Mouse (Mus musculus) gastrocnemius, adult 8-10 months (tissue): ENCODE results near the gene Chchd10. TPM values are rescaled to one million over a fixed set of nuclear protein-coding genes. Genes with fewer than 3 reads are reported as not detected.
A peak's percentile ranks its signal among the peaks of the same experiment; 100 is the strongest.

ENCODE experiments used
- DNase-seq, 2 experiments: peaks; one replicate each; pipeline ENCODE4 v3.0.0; 2022; ENCODE audit warnings: low spot score in 2 of 2
- total RNA-seq, 4 experiments: library from RNA; stranded (reverse); gene quantifications; 2 replicates each; pipeline ENCODE4 v1.2.4; 2022

Gene Chchd10
- total RNA-seq, 4 experiments from 2014 or later = 1,130 to 1,571 (median 1,273) TPM

- DNase-seq = no peak
Measured at GRCm38 (mm10) chr10:75924324-75924723, 8.6 kb upstream of the Chchd10 start.

- no peak for DNase-seq
Measured at GRCm38 (mm10) chr10:75926396-75926795, 6.5 kb upstream of the Chchd10 start.

- DNase-seq = no peak
Measured at GRCm38 (mm10) chr10:75930304-75930703, 2.6 kb upstream of the Chchd10 start.

- DNase-seq = no peak
Measured at GRCm38 (mm10) chr10:75931311-75931710, 1.6 kb upstream of the Chchd10 start.

- DNase-seq = no peak
Measured at GRCm38 (mm10) chr10:75932081-75932678, 750 bp upstream of the Chchd10 start.

- no peak for DNase-seq
Measured at GRCm38 (mm10) chr10:75934991-75935390, 2.1 kb downstream of the Chchd10 start.

- peak; percentile 57 to 69 for DNase-seq
Measured at GRCm38 (mm10) chr10:75935680-75936541, 3.0 kb downstream of the Chchd10 start, which contains the start of gene Mmp11. TSS of gene Mmp11 (minus strand) at chr10:75936496.

- no peak for DNase-seq
Measured at GRCm38 (mm10) chr10:75936909-75937667, 4.2 kb downstream of the Chchd10 start.

GRCm38 (mm10) chr10:75937851-75938643 lies 5.1 kb downstream of the Chchd10 start:
- no peak for DNase-seq

- no peak for DNase-seq
Measured at GRCm38 (mm10) chr10:75939481-75940234, 6.7 kb downstream of the Chchd10 start.

GRCm38 (mm10) chr10:75940520-75940919 lies 7.6 kb downstream of the Chchd10 start, which contains the start of gene Gm867:
TSS of gene Gm867 (minus strand) at chr10:75940672.
- no peak for DNase-seq

GRCm38 (mm10) chr10:75941042-75941824 lies 8.3 kb downstream of the Chchd10 start:
- DNase-seq = no peak

- no peak for DNase-seq
Measured at GRCm38 (mm10) chr10:75942736-75943477, 10.0 kb downstream of the Chchd10 start, which contains the start of gene Vpreb3. TSS of gene Vpreb3 (plus strand) at chr10:75943057.

- DNase-seq = no peak
Measured at GRCm38 (mm10) chr10:75944066-75944772, 11.3 kb downstream of the Chchd10 start.

- no peak for DNase-seq
Measured at GRCm38 (mm10) chr10:75945213-75945612, 12.3 kb downstream of the Chchd10 start.

GRCm38 (mm10) chr10:75945896-75946295 lies 13.0 kb downstream of the Chchd10 start:
- DNase-seq = no peak

GRCm38 (mm10) chr10:75948079-75948478 lies 15.1 kb downstream of the Chchd10 start:
- DNase-seq = no peak
